In genomic region chr4:155485521-155485920, GRCm38 (mm10) we compare ENCODE assay signal across 31 mouse cellular contexts. TPM values are rescaled to one million over a fixed set of nuclear protein-coding genes. Genes with fewer than 3 reads are reported as not detected.
A peak's percentile ranks its signal among the peaks of the same experiment; 100 is the strongest.
DNase-seq lines count a peak whose midpoint lies in the region; ATAC-seq and TF ChIP-seq lines count a peak whose summit lies in the region.
"Had no signal": no experiment of that assay in that cellular context is flagged by ENCODE, and none has a peak within 500 bp of the region (broad histone marks: within the 10 kb centered on the region; RNA-seq: fewer than 3 reads in every experiment).

No protein-coding gene starts in this region.

- no peaks in the 10 kb centered on the region for H3K36me3 ChIP-seq in heart, adult 2 months (ENCODE audit: control insufficient read depth, insufficient read depth, low read length)
- H3K36me3 ChIP-seq in heart, embryonic 10.5 days = no peaks in the 10 kb centered on the region
- no peaks in the 10 kb centered on the region for H3K36me3 ChIP-seq in heart, postnatal 0 days (replicated peaks; ENCODE audit: control insufficient read depth, insufficient read depth, low read length)
- H3K36me3 ChIP-seq in intestine, embryonic 15.5 days = no peaks in the 10 kb centered on the region
- no peaks in the 10 kb centered on the region for H3K36me3 ChIP-seq in small intestine, adult 2 months (ENCODE audit: control insufficient read depth, insufficient read depth, low read length)
- H3K36me3 ChIP-seq: limb, embryonic 10.5 days; limb, embryonic 15.5 days; liver, embryonic 13.5 days; midbrain, embryonic 13.5 days had no signal

- no peaks in the 10 kb centered on the region for H3K79me2 ChIP-seq in heart, adult 2 months (replicated peaks; ENCODE audit: control insufficient read depth, insufficient read depth, low read length)

- no peak overlapping the region for H3K4me3 ChIP-seq in heart, adult 2 months
- H3K4me3 ChIP-seq in heart, embryonic 10.5 days = no peak overlapping the region
- no peak overlapping the region for H3K4me3 ChIP-seq in heart, postnatal 0 days (ENCODE audit: low read depth, low read length)
- H3K4me3 ChIP-seq in intestine, embryonic 15.5 days (replicated peaks) = no peak overlapping the region
- H3K4me3 ChIP-seq in small intestine, adult 2 months (ENCODE audit: low read depth, low read length) = no peak overlapping the region
- H3K4me3 ChIP-seq: erythroblast, embryonic 14.5 days; limb, embryonic 10.5 days; limb, embryonic 15.5 days; liver, embryonic 13.5 days; midbrain, embryonic 13.5 days had no signal

- TF ChIP-seq POLR2A in heart, adult 2 months (IDR thresholded peaks at IDR 0.05; ENCODE audit: insufficient read depth, low read depth, low read length) = no peak
- TF ChIP-seq POLR2A in small intestine, adult 2 months (IDR thresholded peaks at IDR 0.05; ENCODE audit: low read depth, low read length) = no peak

- intact Hi-C loops in heart, adult 2 months (cut with DNase I) = loop anchor here (5.0 kb wide), 1 partner anchor 42 kb away; no protein-coding TSS in a partner anchor
- intact Hi-C loops in heart, postnatal 14 days (cut with DNase I) = loop anchor here (5.0 kb wide), 1 partner anchor 42 kb away; no protein-coding TSS in a partner anchor

- H3K27ac ChIP-seq in heart, adult 2 months = peak overlapping the region; percentile 57
- H3K27ac ChIP-seq in heart, embryonic 10.5 days = no peak overlapping the region
- H3K27ac ChIP-seq in heart, postnatal 0 days (ENCODE audit: low read depth) = peak overlapping the region; percentile 22; the same call in 1 of the 2 replicates
- 0 out of 2 replicates have a peak overlapping the region, but pooled peaks have one; percentile 18 for H3K27ac ChIP-seq in intestine, embryonic 15.5 days
- peak overlapping the region; percentile 97 for H3K27ac ChIP-seq in small intestine, adult 2 months (ENCODE audit: insufficient read depth, low read depth, low read length)
- H3K27ac ChIP-seq: limb, embryonic 10.5 days; limb, embryonic 15.5 days; liver, embryonic 13.5 days; midbrain, embryonic 13.5 days had no signal

- WGBS in heart, adult 2 months = 42% methylated on average over 3 of the region's 3 CpGs
- 71% methylated on average over 3 of the region's 3 CpGs for WGBS in heart, embryonic 10.5 days
- WGBS in heart, postnatal 0 days = 64% methylated on average over 3 of the region's 3 CpGs
- WGBS in intestine, embryonic 15.5 days = 69% methylated on average over 3 of the region's 3 CpGs
- 76% methylated on average over 3 of the region's 3 CpGs for WGBS in small intestine, adult 2 months

- no peak for ATAC-seq in heart, postnatal 0 days (ENCODE audit: insufficient read depth, low read depth)
- no peak for ATAC-seq in intestine, embryonic 15.5 days
- ATAC-seq: CD4-positive, CD25-positive, alpha-beta regulatory T cell, adult 4 months; forebrain, postnatal 0 days; hindbrain, embryonic 16.5 days; midbrain, embryonic 13.5 days had no signal

- H3K27me3 ChIP-seq in heart, adult 2 months (ENCODE audit: control insufficient read depth, insufficient read depth, low read length) = no peaks in the 10 kb centered on the region
- H3K27me3 ChIP-seq in heart, embryonic 10.5 days (ENCODE audit: insufficient read depth, poor library complexity, severe bottlenecking) = 0 out of 2 replicates have a peak, but pooled peaks cover 5% of the 10 kb centered on the region
- no peaks in the 10 kb centered on the region for H3K27me3 ChIP-seq in heart, postnatal 0 days (ENCODE audit: control insufficient read depth, insufficient read depth, low read length)
- no peaks in the 10 kb centered on the region for H3K27me3 ChIP-seq in intestine, embryonic 15.5 days (replicated peaks)
- H3K27me3 ChIP-seq in small intestine, adult 2 months (ENCODE audit: control insufficient read depth, insufficient read depth, low read length) = no peaks in the 10 kb centered on the region
- H3K27me3 ChIP-seq: limb, embryonic 15.5 days; midbrain, embryonic 13.5 days had no signal

- H3K9ac ChIP-seq in heart, adult 2 months (ENCODE audit: low read depth, low read length) = no peak overlapping the region
- no peak overlapping the region for H3K9ac ChIP-seq in heart, postnatal 0 days (replicated peaks; ENCODE audit: low read depth, low read length)
- H3K9ac ChIP-seq in intestine, embryonic 15.5 days = no peak overlapping the region
- H3K9ac ChIP-seq: forebrain, postnatal 0 days; limb, embryonic 15.5 days; liver, embryonic 13.5 days; midbrain, embryonic 13.5 days had no signal

- no peaks in the 10 kb centered on the region for H3K9me3 ChIP-seq in heart, embryonic 10.5 days
- no peaks in the 10 kb centered on the region for H3K9me3 ChIP-seq in heart, postnatal 0 days (replicated peaks; ENCODE audit: control insufficient read depth, low read length)
- H3K9me3 ChIP-seq in intestine, embryonic 15.5 days = no peaks in the 10 kb centered on the region
- H3K9me3 ChIP-seq: limb, embryonic 10.5 days; limb, embryonic 15.5 days; liver, embryonic 13.5 days; midbrain, embryonic 13.5 days had no signal

- peaks cover 31% of the 10 kb centered on the region for H3K4me1 ChIP-seq in heart, adult 2 months (ENCODE audit: control insufficient read depth, insufficient read depth, low read length)
- peaks cover 44% of the 10 kb centered on the region for H3K4me1 ChIP-seq in heart, embryonic 10.5 days
- peaks cover 37% of the 10 kb centered on the region for H3K4me1 ChIP-seq in heart, postnatal 0 days (ENCODE audit: control insufficient read depth, insufficient read depth)
- H3K4me1 ChIP-seq in intestine, embryonic 15.5 days (replicated peaks) = peaks cover 46% of the 10 kb centered on the region
- H3K4me1 ChIP-seq in small intestine, adult 2 months (ENCODE audit: control insufficient read depth, insufficient read depth, insufficient read length, low read length) = peaks cover 48% of the 10 kb centered on the region

- no peak for DNase-seq in heart, adult 2 months
- no peak for DNase-seq in heart, embryonic 10.5 days (ENCODE audit: low spot score)
- no peak for DNase-seq in heart, postnatal 0 days (ENCODE audit: low spot score)
- DNase-seq in heart, postnatal 14 days = no peak
- DNase-seq in adrenal gland, postnatal 25 days = no peak
- no peak for DNase-seq in thymus, postnatal 36 days
- DNase-seq: adrenal gland, postnatal 14 days; cerebellum, adult 18-20 months; cerebellum, postnatal 14 days; forebrain, postnatal 0 days; gastrocnemius, postnatal 14 days; kidney, adult 9 months; kidney, postnatal 10 days; layer of hippocampus, postnatal 36 days; liver, embryonic 13.5 days; lung, adult 18-20 months; thymus, adult 2 months had no signal

- H3K4me2 ChIP-seq in heart, postnatal 0 days (ENCODE audit: low read depth, low read length) = no peak overlapping the region
- H3K4me2 ChIP-seq in intestine, embryonic 15.5 days (replicated peaks) = no peak overlapping the region
- H3K4me2 ChIP-seq: limb, embryonic 15.5 days; liver, embryonic 13.5 days; midbrain, embryonic 13.5 days had no signal

- no peak for TF ChIP-seq CTCF in heart, adult 2 months (IDR thresholded peaks at IDR 0.05)
- no peak for TF ChIP-seq CTCF in heart, postnatal 0 days (IDR thresholded peaks at IDR 0.05; ENCODE audit: low read depth)
- TF ChIP-seq CTCF in small intestine, adult 2 months (IDR thresholded peaks at IDR 0.05; ENCODE audit: extremely low read depth, insufficient read length, insufficient replicate concordance, low read depth, low read length) = no peak

- no peak for TF ChIP-seq EP300 in heart, adult 2 months (IDR thresholded peaks at IDR 0.05; ENCODE audit: insufficient read depth, low read depth, low read length)
- TF ChIP-seq EP300 in heart, postnatal 0 days (IDR thresholded peaks at IDR 0.05; ENCODE audit: low read depth) = no peak

RNA-seq across cellular contexts. Expression of gene Gnb1, which starts 5.6 kb away (rescaled TPM):
- total RNA-seq in heart, adult 2 months (2021) = 100 to 1,000 TPM; 147 to 151 TPM
- polyA plus RNA-seq in heart, adult 2 months (2012; rRNA removed) = 257 and 332 TPM in 2 replicates
- polyA plus RNA-seq in heart, embryonic 10.5 days (2016; fragmentation: Nextera tagmentation; extraction: Ambion mirVana) = 416 and 440 TPM in 2 replicates
- 158 and 184 TPM in 2 replicates for total RNA-seq in heart, postnatal 0 days (2014; rRNA removed; ENCODE audit: low replicate concordance)
- 249 and 255 TPM in 2 replicates for polyA plus RNA-seq in heart, postnatal 0 days (2015; fragmentation: Nextera tagmentation; extraction: Ambion mirVana)
- total RNA-seq in heart, postnatal 14 days (2021) = 100 to 1,000 TPM; 207 to 223 TPM
- 460 and 467 TPM in 2 replicates for polyA plus RNA-seq in intestine, embryonic 15.5 days (2015; fragmentation: Nextera tagmentation; extraction: Ambion mirVana)
- polyA plus RNA-seq in small intestine, adult 2 months (2012; rRNA removed) = 690 and 1,603 TPM in 2 replicates
- 309 and 392 TPM in 2 replicates for total RNA-seq in adrenal gland, postnatal 25 days (2021)

RNA-seq across cellular contexts. Expression of gene Tmem52, which starts 16.6 kb away (rescaled TPM):
- 10 to 100 TPM in 1 of 2 experiments, 1 to 10 TPM in 1; 7.0 to 11.2 TPM for total RNA-seq in heart, adult 2 months (2021)
- 2.1 and 4.8 TPM in 2 replicates for polyA plus RNA-seq in heart, adult 2 months (2012; rRNA removed)
- polyA plus RNA-seq in heart, embryonic 10.5 days (2016; fragmentation: Nextera tagmentation; extraction: Ambion mirVana) = not detected in 2 replicates
- total RNA-seq in heart, postnatal 0 days (2014; rRNA removed; ENCODE audit: low replicate concordance) = not detected in 2 replicates
- polyA plus RNA-seq in heart, postnatal 0 days (2015; fragmentation: Nextera tagmentation; extraction: Ambion mirVana) = 0.12 TPM in 1 of 2 replicates, not detected in the other
- 1 to 10 TPM; 3.6 to 6.9 TPM for total RNA-seq in heart, postnatal 14 days (2021)
- 2.1 and 2.2 TPM in 2 replicates for polyA plus RNA-seq in intestine, embryonic 15.5 days (2015; fragmentation: Nextera tagmentation; extraction: Ambion mirVana)
- 0.69 and 2.1 TPM in 2 replicates for polyA plus RNA-seq in small intestine, adult 2 months (2012; rRNA removed)
- total RNA-seq in adrenal gland, postnatal 25 days (2021) = 5.1 and 7.3 TPM in 2 replicates
- total RNA-seq: megakaryocyte-erythroid progenitor cell, adult 5-6 weeks; monocyte, adult 5-6 weeks had no signal
- polyA plus RNA-seq: CD4-positive, CD25-positive, alpha-beta regulatory T cell, adult 4 months; erythroblast, embryonic 14.5 days; forebrain, embryonic 11.5 days; heart, embryonic 14.5 days; limb, embryonic 10.5 days; liver, embryonic 13.5 days; midbrain, embryonic 13.5 days; neural tube, embryonic 14.5 days; stomach, embryonic 14.5 days had no signal
